Mouse (Mus musculus): ENCODE measurements around the gene Mchr1.

DNA sequence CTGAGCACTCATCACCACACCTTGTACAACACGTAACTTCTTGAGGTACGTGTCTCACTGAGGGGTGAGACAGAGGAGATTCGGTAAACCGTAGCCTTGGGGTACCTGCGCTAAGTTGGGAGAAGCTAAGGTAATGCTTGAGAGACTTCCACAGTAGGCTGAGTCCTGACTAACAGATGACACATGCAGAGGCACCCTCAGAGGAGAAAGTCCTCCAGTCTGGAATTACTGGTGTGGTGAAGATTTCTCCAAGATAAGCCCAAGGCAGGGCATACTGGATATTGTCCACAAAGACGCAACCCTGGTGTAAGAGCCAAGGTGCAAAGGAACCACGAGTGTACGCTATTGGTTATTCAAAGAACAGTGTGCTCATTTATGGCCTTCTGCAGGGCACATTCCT, 42.4 kb upstream of the Mchr1 start:
- TF ChIP-seq MAZ (IDR thresholded peaks at IDR 0.05; ENCODE audit: low read depth, low read length) (no peak), CTCF (conservative IDR thresholded peaks at IDR 0.05 in 1 of 2, IDR thresholded peaks at IDR 0.05 in 1 of 2; ENCODE audit: low read depth in 2 of 2, low read length in 2 of 2) (no peak), POLR2A (IDR thresholded peaks at IDR 0.05; ENCODE audit: low read depth, low read length) (no peak), MAFK (IDR thresholded peaks at IDR 0.05; ENCODE audit: insufficient replicate concordance, low read length) (no peak), EP300 (IDR thresholded peaks at IDR 0.05; ENCODE audit: low read length) (no peak), USF1 (IDR thresholded peaks at IDR 0.05; ENCODE audit: low read depth, low read length) (no peak)

Measured in CH12.LX (cell line).